Mouse (Mus musculus) embryo, embryonic 10 days (tissue): ENCODE results near the gene Slc10a1.

Source experiments
- DNase-seq: peaks from one replicate; pipeline ENCODE4 v3.0.0-alpha.2; 2015; ENCODE audit warnings: low spot score

The Slc10a1 gene

GRCm38 (mm10) chr12:80968605-80969004, at the start of gene Slc10a1:
TSS of gene Slc10a1 (minus strand) at chr12:80968705.
- no peak for DNase-seq

- no peak for DNase-seq
These were observed 49.1 kb upstream of the Slc10a1 start for GRCm38 (mm10) chr12:81017624-81018023.

GRCm38 (mm10) chr12:81013496-81013895, 45.0 kb upstream of the Slc10a1 start:
- no peak for DNase-seq

DNA sequence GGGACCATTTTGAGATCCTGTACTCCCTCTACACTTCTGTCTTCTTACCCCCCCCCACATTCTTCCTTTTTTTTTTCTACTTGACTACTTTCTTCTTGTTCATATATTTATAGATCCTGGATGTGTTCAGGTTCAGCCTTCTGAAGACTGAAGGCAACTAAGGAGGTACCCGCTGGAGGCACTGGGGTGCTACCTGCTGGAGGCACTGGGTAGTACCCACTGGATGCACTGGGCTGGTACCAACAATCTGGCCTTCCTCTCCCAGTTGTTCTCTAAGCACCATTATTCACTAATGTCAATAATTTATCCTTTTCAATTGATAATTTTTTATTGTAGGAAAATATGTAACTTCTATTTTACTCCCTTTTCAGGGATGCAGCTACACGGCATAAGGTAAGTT, 43.5 kb upstream of the Slc10a1 start:
- no peak for DNase-seq

DNA sequence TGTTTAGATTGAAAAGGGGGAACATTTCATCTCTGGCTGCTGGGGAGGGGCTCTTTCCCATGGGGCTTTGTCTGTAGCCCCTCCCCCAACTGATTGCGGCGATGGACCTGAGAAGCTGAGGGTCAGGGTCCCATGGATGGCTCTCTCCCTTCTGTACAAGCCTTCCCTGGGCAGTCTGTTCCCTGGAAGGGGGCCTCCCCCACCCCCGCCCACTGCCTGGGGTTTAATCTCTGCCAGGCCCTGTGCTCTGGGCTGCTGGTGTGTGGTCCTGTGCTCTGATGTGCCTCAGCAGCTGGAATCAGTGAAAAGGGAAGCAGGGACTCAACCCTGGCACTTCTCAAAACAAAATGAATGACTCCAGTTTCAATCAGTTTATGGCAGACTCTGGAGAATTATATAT, 41.3 kb upstream of the Slc10a1 start:
- DNase-seq: peak; percentile 51

GRCm38 (mm10) chr12:81002841-81003635, 34.5 kb upstream of the Slc10a1 start:
- peak; percentile 58 for DNase-seq

DNA sequence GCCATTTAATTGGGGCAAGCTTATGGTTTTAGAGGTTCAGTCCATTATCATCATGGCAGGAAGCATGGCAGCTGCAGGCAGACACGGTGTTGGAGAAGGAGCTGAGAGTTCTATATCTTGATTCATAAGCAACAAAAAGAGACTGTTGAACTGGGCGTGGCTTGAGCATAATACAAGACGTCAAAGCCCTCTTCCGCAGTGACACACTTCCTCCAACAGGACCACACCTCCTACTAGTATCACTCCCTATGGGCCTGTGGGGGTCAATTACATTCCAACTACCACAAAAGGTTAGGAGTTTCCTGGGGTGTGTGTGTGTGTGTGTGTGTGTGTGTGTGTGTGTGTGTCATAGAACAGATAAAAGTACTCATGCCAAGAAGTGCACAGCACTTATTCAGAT, 32.4 kb upstream of the Slc10a1 start:
- DNase-seq: no peak

- peak; percentile 76 for DNase-seq
These were observed 30.2 kb upstream of the Slc10a1 start for GRCm38 (mm10) chr12:80998528-80999221.

DNA sequence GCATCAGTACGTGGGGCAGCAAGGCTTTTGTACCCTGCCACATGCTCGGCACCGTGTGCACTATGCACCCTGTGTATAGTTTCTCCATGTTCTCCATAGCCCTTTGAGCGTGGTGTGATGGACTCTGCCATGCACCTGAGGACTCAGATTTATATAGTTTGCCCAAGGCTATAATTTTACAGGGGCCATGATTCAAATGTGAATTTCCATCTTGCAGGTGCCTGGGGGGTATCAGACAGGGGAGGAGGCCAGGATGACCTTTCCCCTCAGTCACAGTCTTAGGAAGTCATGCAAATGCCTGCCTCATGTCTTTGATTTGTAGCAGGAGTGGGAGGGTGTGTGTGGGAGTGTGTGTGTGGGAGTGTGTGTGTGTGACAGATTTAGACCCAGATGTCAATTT, 29.1 kb upstream of the Slc10a1 start:
- peak; percentile 26 for DNase-seq

- DNase-seq: no peak
These were observed 26.8 kb upstream of the Slc10a1 start for GRCm38 (mm10) chr12:80995326-80995725.

DNA sequence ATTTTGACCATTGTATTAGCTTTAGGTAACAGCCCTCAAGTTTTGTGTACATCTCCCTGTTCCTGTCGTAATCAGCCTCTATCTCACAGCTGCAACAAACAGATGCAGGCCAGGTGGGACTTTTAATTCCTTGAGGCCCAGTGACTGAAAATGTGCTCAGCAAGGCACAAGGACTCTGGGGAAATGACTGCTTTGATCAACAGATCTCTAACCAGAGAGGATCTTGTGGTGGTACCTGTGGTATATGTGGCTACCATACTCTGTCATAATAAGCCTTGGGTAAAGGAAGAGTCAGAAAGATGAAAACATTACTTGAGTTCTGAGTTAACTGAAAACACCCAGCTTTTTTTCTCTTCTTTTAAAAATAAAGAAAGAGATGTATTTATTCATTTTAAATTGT, 25.3 kb upstream of the Slc10a1 start:
- no peak for DNase-seq

DNA sequence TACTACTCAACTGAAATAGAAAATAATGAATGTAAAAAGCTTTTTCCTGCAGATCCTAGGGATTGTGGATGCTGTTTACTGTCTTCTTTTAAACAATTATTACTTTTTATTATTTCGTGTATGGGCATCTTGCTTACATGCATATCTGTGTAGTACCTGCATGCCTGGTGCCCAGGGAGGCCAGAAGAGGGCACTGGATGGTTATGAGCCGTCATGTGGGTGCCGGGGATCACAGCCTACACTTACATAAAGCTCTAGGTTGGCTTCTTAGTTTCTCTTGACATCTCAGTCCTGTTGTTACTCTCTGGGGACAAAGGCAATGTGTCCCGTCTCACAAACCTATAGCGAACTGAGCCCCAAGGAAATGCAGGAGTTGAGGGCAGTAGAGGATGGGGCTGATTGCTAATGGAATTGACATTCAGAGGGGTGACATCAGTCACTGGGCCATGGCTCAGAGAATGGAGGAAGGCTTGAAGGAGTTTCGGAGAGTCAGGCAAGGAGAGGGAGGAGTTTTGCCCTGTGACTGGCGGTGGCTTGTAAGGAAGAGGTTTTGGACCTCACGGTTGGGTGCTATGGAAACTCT, 24.1 kb upstream of the Slc10a1 start:
- no peak for DNase-seq

DNA sequence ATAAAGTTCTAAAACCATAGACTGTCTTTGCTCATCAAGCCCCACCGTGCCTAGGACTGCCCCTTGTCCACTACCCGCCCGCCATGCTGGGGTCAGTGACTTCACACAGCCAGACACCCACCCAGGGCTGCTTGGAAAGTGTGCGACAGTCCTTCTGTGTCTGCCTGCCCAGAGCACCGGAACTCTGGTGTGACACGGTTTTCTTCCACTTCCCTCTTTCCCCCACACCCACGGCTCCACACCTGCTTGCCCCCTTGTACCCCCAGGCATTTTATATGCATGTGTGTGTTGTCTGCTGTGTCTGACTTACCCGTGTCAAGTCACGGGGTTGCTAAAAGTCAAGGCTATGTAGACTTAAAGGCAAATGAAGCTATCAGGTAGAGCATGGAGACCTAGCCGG, 23.3 kb upstream of the Slc10a1 start:
- no peak for DNase-seq

DNA sequence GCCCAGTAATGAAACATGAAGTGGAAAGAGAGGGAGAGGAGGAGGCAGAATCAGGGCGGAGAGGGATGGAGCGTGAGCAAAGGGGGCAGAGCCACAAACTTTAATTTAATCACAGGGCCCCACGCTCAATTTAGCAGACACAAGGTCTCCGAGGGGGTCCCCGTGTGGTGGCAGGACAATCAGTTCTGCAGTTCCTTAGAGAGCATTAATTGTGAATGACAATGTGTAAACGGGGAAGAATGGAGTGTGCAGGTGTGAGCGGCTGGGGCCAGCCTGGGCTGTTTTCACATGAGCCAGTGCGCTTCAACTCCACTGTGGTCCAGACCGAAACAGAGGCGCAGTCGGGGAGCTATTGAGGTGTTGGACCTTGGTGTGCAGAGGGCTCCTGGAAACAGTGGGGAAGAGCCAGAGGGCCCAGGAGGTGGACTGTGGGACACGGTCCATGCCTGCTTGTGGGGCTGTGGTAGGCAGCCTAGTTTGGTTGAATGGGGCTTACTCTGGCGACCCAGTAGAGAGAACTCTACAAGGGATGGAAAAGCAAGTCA, 22.5 kb upstream of the Slc10a1 start:
- no peak for DNase-seq

- DNase-seq: no peak
These were observed 19.8 kb upstream of the Slc10a1 start for GRCm38 (mm10) chr12:80988286-80988685.

DNA sequence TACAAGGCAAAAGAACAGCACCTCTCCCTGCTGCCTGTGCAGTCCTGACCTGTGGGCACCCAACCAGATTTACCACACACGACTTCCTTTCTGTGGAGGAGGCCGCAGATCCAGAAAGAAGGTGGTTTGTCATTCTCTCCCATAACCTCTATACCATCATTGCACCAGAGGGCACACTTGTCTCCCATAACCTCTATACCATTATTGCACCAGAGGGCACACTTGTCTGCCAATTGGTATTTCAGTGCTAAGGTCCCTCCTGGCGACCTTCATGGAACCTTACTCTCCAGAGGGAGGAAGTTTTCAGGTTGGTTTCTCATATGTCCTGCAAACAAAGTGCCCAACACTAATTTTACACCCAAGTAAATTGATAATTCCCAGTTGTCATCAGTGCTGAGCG, 18.1 kb upstream of the Slc10a1 start:
- no peak for DNase-seq

DNA sequence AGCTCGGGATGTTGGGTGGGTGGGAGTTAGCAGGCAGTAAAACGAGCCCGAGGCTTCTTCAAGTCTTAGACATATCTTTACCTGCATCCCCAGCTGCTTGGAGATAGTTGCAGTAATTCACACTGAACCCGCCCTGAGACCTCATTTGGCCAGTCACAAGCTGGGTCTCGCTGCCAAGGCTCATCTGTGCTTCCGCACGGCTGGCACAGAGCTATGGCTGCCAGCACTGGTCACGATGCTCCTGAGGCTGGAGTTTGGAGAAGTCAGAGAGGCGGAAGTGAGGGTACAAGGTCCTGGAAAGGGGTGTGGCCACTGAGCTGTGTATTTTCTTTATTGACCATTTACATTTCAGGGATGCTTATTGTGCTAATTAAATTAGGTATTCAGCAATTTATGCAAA, 15.2 kb upstream of the Slc10a1 start:
- DNase-seq: no peak

- DNase-seq: peak; percentile 77
These were observed 13.8 kb upstream of the Slc10a1 start for GRCm38 (mm10) chr12:80982326-80982725.

GRCm38 (mm10) chr12:80975939-80976671, 7.6 kb upstream of the Slc10a1 start:
- no peak for DNase-seq

GRCm38 (mm10) chr12:80971756-80972155, 3.3 kb upstream of the Slc10a1 start:
- DNase-seq: no peak

DNA sequence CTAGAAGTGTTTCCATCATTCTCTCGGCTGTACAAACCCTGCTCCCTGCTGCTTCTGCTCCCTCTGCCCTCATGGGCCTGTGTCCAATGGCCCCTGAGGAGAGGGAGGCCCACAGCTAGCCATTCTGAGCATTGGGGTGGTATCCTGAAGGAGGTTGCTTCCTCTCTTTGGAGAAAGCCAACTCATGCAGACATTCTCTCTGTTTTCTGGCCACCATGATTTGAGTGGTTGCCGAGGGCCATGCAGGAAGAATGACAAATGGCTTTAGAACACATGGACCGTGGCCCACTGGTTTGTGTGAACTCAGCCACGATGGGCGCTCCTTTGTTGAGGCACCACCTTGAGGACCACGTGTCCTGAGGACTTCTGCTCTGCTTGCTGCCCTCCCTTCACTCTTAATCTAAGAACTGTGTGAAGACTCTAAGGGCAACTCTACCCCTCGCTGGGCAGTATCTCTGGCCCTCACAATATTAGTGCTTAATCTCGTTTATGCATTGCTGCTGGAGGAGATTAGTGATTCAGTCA, 1.7 kb upstream of the Slc10a1 start:
- DNase-seq: no peak

DNA sequence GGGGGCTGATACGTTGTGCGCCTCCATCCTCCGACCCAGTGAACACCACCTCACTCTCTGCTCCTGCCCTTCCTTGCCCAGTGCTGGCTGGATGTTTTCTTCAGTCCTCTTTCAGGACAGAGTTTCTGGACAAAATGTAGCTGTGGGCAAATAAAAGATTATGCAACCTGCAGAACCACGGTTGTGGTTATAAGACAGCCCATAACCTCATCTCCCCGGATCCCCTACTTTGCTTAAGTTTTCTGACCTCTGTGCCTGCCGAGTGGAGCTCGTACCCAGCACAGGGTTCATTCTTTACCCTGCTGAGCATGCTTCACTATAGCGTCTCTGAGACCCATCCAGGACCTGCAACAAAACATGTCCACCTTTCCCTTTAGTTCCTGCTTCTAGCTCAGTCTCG, 587 bp downstream of the Slc10a1 start:
- DNase-seq: no peak
